Mouse (Mus musculus) cerebellum, adult 2 months (tissue): ENCODE data around the gene Wfikkn1.

ENCODE experiments used
- CTCF ChIP-seq: fragments of 200-500 bp; IDR thresholded peaks from 2 replicates; pipeline ENCODE4 v1.5.1; 2011; ENCODE audit warnings: low read depth, mild to moderate bottlenecking, control low read depth, low read length, moderate library complexity, borderline replicate concordance; ENCODE audit not compliant: insufficient read depth
- POLR2A ChIP-seq: fragments of 200-500 bp; IDR thresholded peaks from 2 replicates; pipeline ENCODE4 v1.6.1; 2011; ENCODE audit warnings: low read length, control low read depth, borderline replicate concordance; ENCODE audit not compliant: insufficient read depth

GRCm38 (mm10) chr17:25874148-25874720, 6.4 kb downstream of the Wfikkn1 start:
- TF ChIP-seq POLR2A (no peak), CTCF (no peak)
